Mouse (Mus musculus) brain, embryonic 14.5 days (tissue): ENCODE measurements around the gene Det1.

Experiments
- CTCF ChIP-seq: fragments of 200-500 bp; IDR thresholded peaks from 2 replicates; pipeline ENCODE4 v1.5.1; 2012; ENCODE audit warnings: inconsistent platforms, mild to moderate bottlenecking, moderate library complexity, borderline replicate concordance; ENCODE audit not compliant: insufficient read depth, insufficient read length; ENCODE audit errors: extremely low read depth
- POLR2A ChIP-seq: fragments of 200-500 bp; IDR thresholded peaks from 2 replicates; pipeline ENCODE4 v1.6.1; 2012; ENCODE audit warnings: mild to moderate bottlenecking, inconsistent platforms, borderline replicate concordance; ENCODE audit not compliant: poor library complexity, insufficient read depth, insufficient read length, severe bottlenecking; ENCODE audit errors: extremely low read depth

DNA sequence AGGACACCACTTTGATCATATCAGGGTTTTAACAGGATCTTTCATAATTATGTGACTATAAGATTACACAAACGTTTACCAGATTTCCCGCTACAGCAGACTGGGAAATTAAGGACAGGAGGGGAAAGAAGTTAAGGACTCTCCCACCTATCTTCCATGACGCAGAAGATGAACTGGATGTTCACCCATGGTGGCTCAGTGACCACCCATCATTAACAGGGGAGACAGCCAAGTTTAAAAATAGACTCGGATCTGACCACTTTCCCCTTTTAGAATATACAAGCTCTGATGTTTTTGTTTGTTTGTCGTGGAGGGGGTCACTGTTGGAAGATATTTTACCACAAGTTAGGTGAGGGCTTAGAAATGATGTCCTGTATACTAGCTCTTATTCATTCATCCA is 5.5 kb downstream of the Det1 start:
- TF ChIP-seq POLR2A = no peak
- TF ChIP-seq CTCF = no peak
